Mouse (Mus musculus) B cell, adult (primary cell): ENCODE results near the gene Plppr3. TPM values are rescaled to one million over a fixed set of nuclear protein-coding genes. Genes with fewer than 3 reads are reported as not detected.

Experiments used
- total RNA-seq: library from RNA; stranded (reverse); gene quantifications from 4 replicates; pipeline ENCODE4 v1.2.4, GENCODE M21; 2023; ENCODE audit not compliant: inconsistent age

The Plppr3 gene
- total RNA-seq, result 0.27 to 1.1 TPM (median 0.75 TPM) in 4 replicates

DNA sequence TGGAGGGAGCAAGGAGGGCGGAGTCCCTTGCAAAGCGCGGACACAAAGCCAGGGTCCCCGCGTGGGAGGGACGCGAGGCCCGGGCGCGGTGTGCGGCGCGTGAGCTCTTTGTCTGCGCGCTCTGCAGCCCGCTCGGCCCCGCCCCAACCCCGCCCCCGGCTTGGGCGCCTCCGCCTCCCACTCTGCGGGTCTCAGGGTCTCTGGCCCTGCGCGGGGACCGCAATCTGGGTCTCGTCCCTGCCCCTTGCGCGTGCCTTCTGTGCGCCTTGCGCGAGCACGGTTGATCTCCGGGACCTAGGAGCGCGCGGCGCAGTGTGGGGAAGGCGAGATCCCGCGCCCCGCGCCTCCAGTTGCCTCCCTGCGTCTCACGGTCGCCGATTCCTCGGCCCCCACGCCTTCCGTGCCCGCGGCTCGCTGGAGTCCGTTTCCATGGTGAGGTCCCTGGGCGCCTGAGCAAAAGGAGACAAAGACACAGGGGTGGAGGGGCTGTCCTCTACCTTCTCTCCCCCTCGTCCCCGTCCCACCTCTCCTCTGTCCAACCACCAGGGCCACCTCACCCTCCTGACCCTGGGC is at the start of gene Plppr3, which contains the start of gene Prtn3:
Gene Plppr3 (minus strand): TSS at position 345 of the 573 bp plus-strand sequence.
Gene Prtn3 (plus strand): TSS at position 187 of the 573 bp plus-strand sequence.

DNA sequence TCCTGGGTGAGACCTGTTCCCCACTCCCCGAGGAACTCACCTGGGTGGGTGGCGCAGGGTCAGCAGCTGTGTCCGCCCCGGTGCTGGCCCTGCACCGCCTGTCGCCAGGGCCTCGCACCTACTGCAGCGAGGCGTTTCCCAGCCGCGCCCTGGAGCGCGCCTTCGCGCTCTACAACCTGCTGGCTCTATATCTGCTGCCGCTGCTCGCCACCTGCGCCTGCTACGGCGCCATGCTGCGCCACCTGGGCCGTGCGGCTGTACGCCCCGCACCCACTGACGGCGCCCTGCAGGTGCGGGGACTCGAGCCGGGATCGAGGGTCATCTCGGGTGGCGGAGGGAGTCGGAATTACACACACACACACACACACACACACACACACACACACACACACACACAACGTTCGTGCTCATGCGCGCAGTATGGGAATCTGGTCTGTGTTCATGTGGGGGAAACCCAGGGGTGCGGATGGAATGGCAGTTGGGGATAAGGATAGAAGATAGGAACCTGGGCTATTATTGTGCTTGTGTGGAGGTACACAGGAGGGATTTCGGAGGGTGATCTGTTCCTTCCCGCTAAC is 46.6 kb upstream of the Plppr3 start, which contains the start of gene R3hdm4:
Gene R3hdm4 (minus strand): TSS at position 251 of the 578 bp plus-strand sequence.

DNA sequence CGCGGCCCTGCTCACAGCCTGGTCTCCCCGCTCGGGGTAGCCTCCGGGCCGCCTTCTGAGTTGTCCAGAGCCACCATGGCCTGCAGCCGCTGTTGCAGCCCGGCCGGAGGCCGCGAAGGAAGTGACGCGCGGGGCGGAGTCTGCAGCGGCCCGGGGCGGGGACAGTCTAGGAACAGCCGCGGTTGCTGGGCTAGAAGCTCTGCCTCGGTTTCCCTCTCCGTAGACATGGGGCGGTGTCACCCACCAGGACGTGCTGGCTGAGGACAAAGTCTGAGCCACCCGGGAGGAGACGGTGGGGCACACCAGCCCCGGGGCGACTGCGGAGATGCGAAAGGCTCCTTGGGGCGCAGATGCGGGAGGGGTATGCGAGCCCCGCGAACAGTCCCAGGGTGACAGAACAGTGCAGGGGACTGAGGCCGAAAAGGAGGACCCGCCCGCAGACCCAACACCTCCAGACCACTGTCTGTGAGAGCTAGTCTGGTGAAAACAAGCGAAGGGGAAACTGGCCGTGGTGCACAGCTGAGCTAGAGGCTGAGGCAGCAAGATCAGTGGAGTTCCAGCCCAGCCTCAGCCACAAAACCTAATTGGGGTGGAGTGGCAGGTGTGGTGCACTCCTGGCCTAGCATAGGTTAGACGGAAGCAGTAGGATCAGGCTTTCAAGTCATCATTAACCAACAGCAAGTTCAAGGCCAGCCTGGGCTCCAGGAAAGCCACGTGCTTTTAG is 42.5 kb upstream of the Plppr3 start, which contains the start of gene Kiss1r:
Gene Kiss1r (plus strand): TSS at position 164 of the 724 bp plus-strand sequence.

DNA sequence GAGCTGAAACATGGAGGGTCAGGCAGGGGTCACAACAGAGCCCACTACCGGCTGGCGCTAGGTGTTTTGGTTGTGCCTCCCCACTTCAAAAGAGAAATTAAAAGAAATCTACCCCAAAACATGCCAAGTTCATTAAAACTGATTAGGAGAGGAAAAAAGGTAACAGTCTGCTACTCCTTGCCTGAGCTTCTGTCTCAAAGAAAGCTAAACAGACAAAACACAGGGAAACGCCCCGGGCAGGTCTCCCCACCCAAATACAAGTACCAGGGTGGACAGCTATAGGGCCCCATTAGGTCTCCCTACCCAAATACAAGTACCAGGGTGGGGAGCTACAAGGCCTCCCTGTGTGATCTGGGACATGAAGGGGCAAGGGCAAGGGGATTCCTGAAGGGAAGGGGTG is 36.1 kb upstream of the Plppr3 start, which contains the start of gene Gm26602:
Gene Gm26602 (plus strand): TSS at position 301 of the 400 bp plus-strand sequence.

DNA sequence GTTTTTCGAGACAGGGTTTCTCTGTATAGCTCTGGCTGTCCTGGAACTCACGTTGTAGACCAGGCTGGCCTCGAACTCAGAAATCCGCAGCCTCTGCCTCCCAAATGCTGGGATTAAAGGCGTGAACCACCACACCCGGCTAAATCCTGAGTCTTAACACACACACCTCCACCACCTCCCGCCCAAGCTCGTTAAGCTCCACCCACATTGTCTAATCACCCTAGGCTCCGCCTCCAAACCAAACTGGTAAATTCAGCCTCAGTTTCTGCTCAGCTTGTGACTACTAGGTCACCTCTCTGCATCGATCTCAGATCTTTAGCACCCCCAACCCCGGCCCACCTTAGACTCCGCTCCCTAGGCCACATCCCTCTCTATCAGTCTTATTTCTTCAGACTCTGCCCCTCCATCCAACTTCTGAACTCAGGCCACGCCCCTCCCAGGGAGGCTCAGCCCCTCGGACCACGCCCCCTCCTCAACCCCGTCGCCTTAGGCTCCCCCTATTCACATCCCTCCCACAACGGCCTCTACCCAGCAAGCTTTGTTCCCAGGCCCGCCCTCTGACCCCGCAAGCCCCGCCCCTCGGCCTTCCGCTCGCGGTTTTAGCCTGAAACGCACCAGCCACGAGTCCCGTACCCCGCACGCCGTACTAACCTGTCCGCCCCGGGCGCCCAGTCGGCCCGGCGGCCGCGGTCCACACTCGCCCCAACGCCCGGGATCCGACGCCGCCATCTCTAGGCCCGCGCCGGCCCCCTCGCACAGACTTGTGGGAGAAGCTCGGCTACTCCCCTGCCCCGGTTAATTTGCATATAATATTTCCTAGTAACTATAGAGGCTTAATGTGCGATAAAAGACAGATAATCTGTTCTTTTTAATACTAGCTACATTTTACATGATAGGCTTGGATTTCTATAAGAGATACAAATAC is 34.0 kb upstream of the Plppr3 start, which contains the start of gene Med16:
Gene Med16 (minus strand): TSS at position 757 of the 925 bp plus-strand sequence.

DNA sequence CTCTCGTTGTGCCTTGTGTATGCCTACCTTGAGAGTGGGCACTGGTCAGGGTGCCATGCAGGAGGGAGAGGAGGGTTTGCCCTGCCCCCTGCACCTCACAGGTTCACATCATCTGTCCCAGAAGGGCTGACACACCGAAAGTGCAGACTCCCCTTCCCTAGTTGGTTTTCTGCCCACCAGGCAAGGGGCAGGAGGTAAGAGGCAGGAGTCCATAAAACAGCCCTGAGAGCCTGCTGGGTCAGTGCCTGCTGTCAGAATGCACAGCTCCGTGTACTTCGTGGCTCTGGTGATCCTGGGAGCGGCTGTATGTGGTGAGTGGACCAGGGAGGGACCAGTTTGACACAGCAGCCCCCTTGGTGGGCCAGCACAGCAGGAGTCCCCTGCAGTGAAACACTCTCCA is 16.2 kb upstream of the Plppr3 start, which contains the start of gene Cfd:
Gene Cfd (plus strand): TSS at position 184 of the 400 bp plus-strand sequence.

DNA sequence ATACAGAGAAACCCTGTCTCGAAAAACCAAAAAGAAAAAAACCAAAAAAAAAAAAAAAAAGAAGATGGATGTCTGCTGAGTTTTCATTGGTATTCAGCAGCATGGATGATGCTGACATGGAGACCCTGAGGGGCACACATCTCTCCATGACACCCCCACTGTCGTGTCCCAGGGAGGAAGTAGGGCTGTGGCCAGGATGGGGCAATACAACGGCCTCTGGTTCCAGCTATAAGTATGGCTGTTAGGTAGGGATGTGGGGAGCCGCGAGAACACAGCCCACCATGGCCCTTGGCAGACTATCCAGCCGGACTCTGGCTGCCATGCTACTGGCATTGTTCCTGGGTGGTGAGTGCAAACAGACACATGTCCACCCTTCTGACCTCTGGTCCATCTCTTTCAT is 11.6 kb upstream of the Plppr3 start, which contains the start of gene Elane:
Gene Elane (plus strand): TSS at position 194 of the 400 bp plus-strand sequence.

DNA sequence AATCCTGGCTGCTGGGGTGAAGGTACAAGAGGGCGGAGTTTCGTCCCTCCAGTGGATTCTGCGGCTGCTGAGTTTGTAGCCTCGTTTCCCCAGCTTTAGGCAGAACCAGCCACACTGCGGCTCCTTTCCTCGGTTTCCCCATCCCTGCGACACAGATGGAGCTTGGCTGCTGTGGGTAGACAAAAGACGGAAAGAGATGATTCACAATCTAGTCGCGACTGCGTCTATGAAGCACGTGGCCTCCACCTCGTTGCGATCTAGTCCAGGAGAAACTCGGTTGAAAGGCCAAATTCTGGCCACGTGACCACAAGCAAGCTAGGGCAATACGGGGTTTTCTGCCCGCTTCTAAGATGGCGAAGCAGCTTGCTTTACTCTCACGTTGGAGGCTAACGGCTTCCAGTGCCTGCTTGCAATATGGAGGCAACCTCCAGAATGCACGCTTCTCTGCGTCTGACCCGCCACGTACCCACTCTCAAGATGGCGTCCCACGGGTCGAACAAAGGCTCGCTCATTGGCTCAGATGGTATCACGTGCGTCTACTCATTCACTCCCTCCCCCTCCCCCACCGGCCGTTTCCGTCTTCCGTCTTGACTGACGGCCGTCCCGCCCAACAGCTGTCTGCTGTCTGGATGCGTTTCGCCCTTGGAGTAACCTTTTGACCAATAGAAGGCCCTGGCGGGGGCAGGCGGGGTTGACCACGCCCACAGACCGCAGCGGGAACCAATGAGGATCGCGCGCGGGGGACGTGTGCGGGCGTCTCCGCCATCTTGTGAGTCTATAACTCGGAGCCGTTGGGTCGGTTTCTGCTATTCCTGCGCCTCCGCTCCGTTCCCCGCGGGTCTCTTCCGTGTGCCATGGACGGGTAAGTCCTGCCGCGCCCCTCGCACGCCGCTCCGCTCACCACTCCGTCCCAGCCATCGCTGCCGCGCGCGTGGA is 20.3 kb downstream of the Plppr3 start, which contains the start of gene Ptbp1:
Gene Ptbp1 (plus strand): TSS at position 568 of the 936 bp plus-strand sequence.

DNA sequence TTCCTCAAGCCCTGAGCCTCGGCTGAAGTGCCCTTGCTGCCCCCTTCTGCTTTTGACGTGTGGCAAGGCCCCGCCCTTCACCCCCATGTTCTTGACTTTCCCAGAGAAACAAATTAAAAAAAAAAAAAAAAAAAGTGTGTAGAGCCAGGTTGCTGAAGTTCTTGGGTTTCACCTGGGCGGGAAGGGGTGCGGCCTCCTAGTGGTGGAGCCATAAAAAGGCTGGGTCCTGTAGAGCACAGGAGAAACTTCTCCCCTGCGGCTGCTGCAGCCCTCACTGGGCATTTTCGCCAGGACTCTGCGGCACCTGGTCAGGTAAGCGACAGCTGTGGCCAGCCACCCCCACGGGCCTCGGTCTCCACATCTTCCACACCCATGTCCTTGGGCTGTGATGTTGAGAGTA is 53.7 kb downstream of the Plppr3 start, which contains the start of gene Misp:
Gene Misp (plus strand): TSS at position 208 of the 400 bp plus-strand sequence.

Other genes starting within 250 kb of the Plppr3 start
- not detected in 4 replicates for gene Shc2, start 236.7 kb downstream of the Plppr3 start, total RNA-seq
- not detected in 4 replicates for gene Odf3l2, start 228.9 kb downstream of the Plppr3 start, total RNA-seq
- gene Madcam1, start 210.1 kb downstream of the Plppr3 start, total RNA-seq, result not detected in 4 replicates
- 13.7 to 19.6 TPM (median 17.1 TPM) in 4 replicates for gene Tpgs1, start 205.3 kb downstream of the Plppr3 start, total RNA-seq
- gene Cdc34, start 192.4 kb downstream of the Plppr3 start, total RNA-seq, result 64.7 to 70.9 TPM (median 68.3 TPM) in 4 replicates
- 1.2 to 2.8 TPM (median 2.1 TPM) in 4 replicates for gene Gzmm, start 185.6 kb downstream of the Plppr3 start, total RNA-seq
- gene Bsg, start 170.1 kb downstream of the Plppr3 start, total RNA-seq, result 101 to 112 TPM (median 107 TPM) in 4 replicates
- 0.26 TPM in 1 of 4 replicates, not detected in the others for gene Hcn2, start 158.0 kb downstream of the Plppr3 start, total RNA-seq
- gene Polrmt, start 128.1 kb downstream of the Plppr3 start, total RNA-seq, result 55.6 to 79.9 TPM (median 71.2 TPM) in 4 replicates
- gene Fgf22, start 119.6 kb downstream of the Plppr3 start, total RNA-seq, result not detected in 4 replicates
- gene Rnf126, start 107.7 kb downstream of the Plppr3 start, total RNA-seq, result 52.1 to 65.8 TPM (median 59.1 TPM) in 4 replicates
- 1.1 to 2.1 TPM (median 1.7 TPM) in 4 replicates for gene Fstl3, start 97.4 kb downstream of the Plppr3 start, total RNA-seq
- not detected in 4 replicates for gene Prss57, start 83.7 kb downstream of the Plppr3 start, total RNA-seq
- 5.9 to 8.0 TPM (median 6.7 TPM) in 4 replicates for gene Palm, start 81.1 kb downstream of the Plppr3 start, total RNA-seq
- not detected in 4 replicates for gene Misp, start 53.6 kb downstream of the Plppr3 start, total RNA-seq
- gene Ptbp1, start 20.2 kb downstream of the Plppr3 start, total RNA-seq, result 430 to 480 TPM (median 445 TPM) in 4 replicates
- not detected in 4 replicates for gene Prtn3, start 158 bp downstream of the Plppr3 start, total RNA-seq
- not detected in 4 replicates for gene Elane, start 11.6 kb upstream of the Plppr3 start, total RNA-seq
- not detected in 4 replicates for gene Cfd, start 16.2 kb upstream of the Plppr3 start, total RNA-seq
- gene Med16, start 34.3 kb upstream of the Plppr3 start, total RNA-seq, result 76.7 to 86.8 TPM (median 80.6 TPM) in 4 replicates
- gene Gm26602, start 36.2 kb upstream of the Plppr3 start, total RNA-seq, result not detected in 4 replicates
- 0.16 to 0.90 TPM (median 0.41 TPM) in 4 replicates for gene Kiss1r, start 42.3 kb upstream of the Plppr3 start, total RNA-seq
- 97.6 to 112 TPM (median 107 TPM) in 4 replicates for gene R3hdm4, start 46.6 kb upstream of the Plppr3 start, total RNA-seq
- 33.9 to 40.6 TPM (median 35.9 TPM) in 4 replicates for gene Arid3a, start 52.4 kb upstream of the Plppr3 start, total RNA-seq
- gene Wdr18, start 85.5 kb upstream of the Plppr3 start, total RNA-seq, result 40.2 to 51.6 TPM (median 44.7 TPM) in 4 replicates
- 0.21 TPM in 1 of 4 replicates, not detected in the others for gene Grin3b, start 96.1 kb upstream of the Plppr3 start, total RNA-seq
- gene Tmem259, start 109.7 kb upstream of the Plppr3 start, total RNA-seq, result 157 to 164 TPM (median 160 TPM) in 4 replicates
- 325 to 361 TPM (median 340 TPM) in 4 replicates for gene Cnn2, start 114.0 kb upstream of the Plppr3 start, total RNA-seq
- gene Abca7, start 121.9 kb upstream of the Plppr3 start, total RNA-seq, result 53.9 to 56.0 TPM (median 54.6 TPM) in 4 replicates
- gene Arhgap45, start 142.0 kb upstream of the Plppr3 start, total RNA-seq, result 493 to 520 TPM (median 510 TPM) in 4 replicates
- gene Polr2e, start 165.2 kb upstream of the Plppr3 start, total RNA-seq, result 73.4 to 86.2 TPM (median 75.9 TPM) in 4 replicates
- gene Gpx4, start 172.5 kb upstream of the Plppr3 start, total RNA-seq, result 124 to 132 TPM (median 128 TPM) in 4 replicates
- 109 to 122 TPM (median 117 TPM) in 4 replicates for gene Sbno2, start 230.9 kb upstream of the Plppr3 start, total RNA-seq
- gene Stk11, start 241.2 kb upstream of the Plppr3 start, total RNA-seq, result 173 to 183 TPM (median 178 TPM) in 4 replicates